Mouse (Mus musculus) kidney, postnatal 10 days (tissue): ENCODE data around the gene Ubl3.

Source experiments
- DNase-seq: peaks from one replicate; pipeline ENCODE4 v3.0.0; 2021; ENCODE audit warnings: mixed read lengths

Gene Ubl3

GRCm38 (mm10) chr5:148523202-148523971 is 29.2 kb downstream of the Ubl3 start:
- no peak for DNase-seq

GRCm38 (mm10) chr5:148522378-148522777 is 30.2 kb downstream of the Ubl3 start:
- no peak for DNase-seq

- no peak for DNase-seq
These were observed 35.1 kb downstream of the Ubl3 start for GRCm38 (mm10) chr5:148517445-148517844.

- peak; percentile 32 for DNase-seq
These were observed 40.4 kb downstream of the Ubl3 start for GRCm38 (mm10) chr5:148512042-148512640.

GRCm38 (mm10) chr5:148510265-148510664 is 42.3 kb downstream of the Ubl3 start:
- DNase-seq, result no peak

GRCm38 (mm10) chr5:148509731-148510130 is 42.9 kb downstream of the Ubl3 start:
- no peak for DNase-seq

- DNase-seq, result no peak
These were observed 43.5 kb downstream of the Ubl3 start for GRCm38 (mm10) chr5:148508901-148509604.

- no peak for DNase-seq
These were observed 47.2 kb downstream of the Ubl3 start for GRCm38 (mm10) chr5:148505381-148505780.

- no peak for DNase-seq
These were observed 50.4 kb downstream of the Ubl3 start for GRCm38 (mm10) chr5:148502237-148502636.

- DNase-seq, result no peak
These were observed 51.2 kb downstream of the Ubl3 start for GRCm38 (mm10) chr5:148501228-148501957.

GRCm38 (mm10) chr5:148500516-148500915 is 52.1 kb downstream of the Ubl3 start:
- DNase-seq, result no peak

- DNase-seq, result no peak
These were observed 53.0 kb downstream of the Ubl3 start for GRCm38 (mm10) chr5:148499616-148500015.

GRCm38 (mm10) chr5:148495991-148496390 is 56.6 kb downstream of the Ubl3 start:
- DNase-seq, result no peak

GRCm38 (mm10) chr5:148495173-148495572 is 57.4 kb downstream of the Ubl3 start:
- DNase-seq, result peak; percentile 40

- no peak for DNase-seq
These were observed 58.3 kb downstream of the Ubl3 start for GRCm38 (mm10) chr5:148494249-148494648.

- no peak for DNase-seq
These were observed 59.6 kb downstream of the Ubl3 start for GRCm38 (mm10) chr5:148493025-148493424.

- no peak for DNase-seq
These were observed 62.2 kb downstream of the Ubl3 start for GRCm38 (mm10) chr5:148490391-148490790.

GRCm38 (mm10) chr5:148489724-148490193 is 62.8 kb downstream of the Ubl3 start:
- peak; percentile 63 for DNase-seq

- no peak for DNase-seq
These were observed 63.5 kb downstream of the Ubl3 start for GRCm38 (mm10) chr5:148488891-148489723.

GRCm38 (mm10) chr5:148486202-148486601 is 66.4 kb downstream of the Ubl3 start:
- DNase-seq, result no peak

GRCm38 (mm10) chr5:148481745-148482144 is 70.8 kb downstream of the Ubl3 start:
- no peak for DNase-seq

- DNase-seq, result no peak
These were observed 78.2 kb downstream of the Ubl3 start for GRCm38 (mm10) chr5:148474346-148474745.
